Mouse (Mus musculus) brain, adult 2 months (tissue): ENCODE results near the gene Srgap3.

Source experiments
- DNase-seq: peaks from one replicate; pipeline ENCODE4 v3.0.0; 2011; ENCODE audit warnings: low read depth, low spot score

Srgap3 gene

GRCm38 (mm10) chr6:112950205-112951110 is 3.4 kb upstream of the Srgap3 start:
- no peak for DNase-seq

GRCm38 (mm10) chr6:112949220-112949619 is 2.2 kb upstream of the Srgap3 start:
- no peak for DNase-seq

- DNase-seq = no peak
These were observed 1.4 kb upstream of the Srgap3 start for GRCm38 (mm10) chr6:112948416-112948815.

- peak; percentile 83 for DNase-seq
These were observed 850 bp downstream of the Srgap3 start for GRCm38 (mm10) chr6:112946021-112946811.

GRCm38 (mm10) chr6:112945181-112945751 is 1.8 kb downstream of the Srgap3 start:
- peak; percentile 72 for DNase-seq

GRCm38 (mm10) chr6:112943596-112944245 is 3.3 kb downstream of the Srgap3 start:
- DNase-seq = peak; percentile 86

- DNase-seq = peak; percentile 63
These were observed 7.8 kb downstream of the Srgap3 start for GRCm38 (mm10) chr6:112939281-112939680.

- DNase-seq = no peak
These were observed 9.3 kb downstream of the Srgap3 start for GRCm38 (mm10) chr6:112937791-112938190.

GRCm38 (mm10) chr6:112934501-112934900 is 12.6 kb downstream of the Srgap3 start:
- peak; percentile 65 for DNase-seq

- DNase-seq = peak; percentile 40
These were observed 14.5 kb downstream of the Srgap3 start for GRCm38 (mm10) chr6:112932611-112933010.

- DNase-seq = peak; percentile 89
These were observed 17.0 kb downstream of the Srgap3 start for GRCm38 (mm10) chr6:112930011-112930451.

- peak; percentile 80 for DNase-seq
These were observed 17.6 kb downstream of the Srgap3 start for GRCm38 (mm10) chr6:112929291-112929984.

- peak; percentile 31 for DNase-seq
These were observed 18.2 kb downstream of the Srgap3 start for GRCm38 (mm10) chr6:112928841-112929240.

GRCm38 (mm10) chr6:112927341-112927740 is 19.7 kb downstream of the Srgap3 start:
- peak; percentile 46 for DNase-seq

GRCm38 (mm10) chr6:112926011-112926410 is 21.1 kb downstream of the Srgap3 start:
- peak; percentile 65 for DNase-seq

- peak; percentile 90 for DNase-seq
These were observed 21.7 kb downstream of the Srgap3 start for GRCm38 (mm10) chr6:112925234-112925975.

GRCm38 (mm10) chr6:112924606-112925141 is 22.4 kb downstream of the Srgap3 start:
- DNase-seq = peak; percentile 56

GRCm38 (mm10) chr6:112920619-112921195 is 26.4 kb downstream of the Srgap3 start:
- DNase-seq = peak; percentile 24

GRCm38 (mm10) chr6:112917717-112918116 is 29.3 kb downstream of the Srgap3 start:
- no peak for DNase-seq
